In genomic region chr2:101732777-101733210, GRCm38 (mm10) we compare ENCODE assay signal across 9 mouse cellular contexts. TPM values are rescaled to one million over a fixed set of nuclear protein-coding genes. Genes with fewer than 3 reads are reported as not detected.
DNase-seq lines count a peak whose midpoint lies in the region; ATAC-seq lines count a peak whose summit lies in the region.
"Had no signal": no experiment of that assay in that cellular context is flagged by ENCODE, and none has a peak within 500 bp of the region (broad histone marks: within the 10 kb centered on the region; RNA-seq: fewer than 3 reads in every experiment).

No protein-coding gene starts in this region.

- DNase-seq in A20 (ENCODE audit: low read depth, low spot score): peak; percentile 92
- DNase-seq in induced T-regulatory cell, adult 2 months (ENCODE audit: low read depth): peak; percentile 30
- DNase-seq in frontal cortex, postnatal 14 days (ENCODE audit: low spot score in 2 of 2): no peak
- DNase-seq in gastrocnemius, postnatal 25 days: no peak
- DNase-seq in ovary, postnatal 14 days (ENCODE audit: low spot score): no peak
- DNase-seq: thymus, postnatal 25 days had no signal

- peak; percentile 72 for ATAC-seq in CD4-positive, CD25-positive, alpha-beta regulatory T cell, adult 4 months
- peak; percentile 98 for ATAC-seq in monocyte, adult 5-6 weeks (replicated peaks; ENCODE audit: insufficient number of reproducible peaks, low FRiP score, low TSS enrichment, poor library complexity, severe bottlenecking)
- ATAC-seq in erythroblast, adult 5-6 weeks (replicated peaks; ENCODE audit: low FRiP score, poor library complexity, severe bottlenecking): no peak

RNA-seq across cellular contexts. Expression of gene Traf6, which starts 54.6 kb away (rescaled TPM):
- polyA plus RNA-seq in CD4-positive, CD25-positive, alpha-beta regulatory T cell, adult 4 months (2017; shearing (Covaris generic)): 10 to 100 TPM; 13.2 to 15.5 TPM
- total RNA-seq in monocyte, adult 5-6 weeks (2017): 21.0 to 32.9 TPM (median 27.1 TPM) in 3 replicates
- 1 to 10 TPM; 7.8 to 8.6 TPM for total RNA-seq in gastrocnemius, postnatal 25 days (2021)
- 4.8 TPM in 2 replicates for total RNA-seq in erythroblast, adult 5-6 weeks (2015; ENCODE audit: low replicate concordance)
- total RNA-seq in erythroblast, adult 5-6 weeks (2017; ENCODE audit: low replicate concordance): 2.2 and 5.7 TPM in 2 replicates

Comparison
In these comparisons a context has a peak if more than half of its experiments do, and no peak if none do; other contexts are left out.
1. DNase-seq: peak in A20 (single experiment) and induced T-regulatory cell, adult 2 months (single experiment); none in frontal cortex, postnatal 14 days (0 of 2), gastrocnemius, postnatal 25 days (single experiment) and ovary, postnatal 14 days (single experiment).